Mouse (Mus musculus): ENCODE results near the gene 4833439L19Rik.
A peak's percentile ranks its signal among the peaks of the same experiment; 100 is the strongest.
"Not testable (repeated sequence)": the region's sequence is repeated elsewhere in the genome, so short reads cannot be mapped to it uniquely, and the experiment has no call there.

Gene 4833439L19Rik

GRCm38 (mm10) chr13:54565201-54565581 is at the start of gene 4833439L19Rik:
Gene 4833439L19Rik, minus strand, starts transcription at chr13:54565435.
- peak; percentile 97 for DNase-seq

GRCm38 (mm10) chr13:54613141-54613540 is 47.9 kb upstream of the 4833439L19Rik start:
- DNase-seq: not testable (repeated sequence)

DNA sequence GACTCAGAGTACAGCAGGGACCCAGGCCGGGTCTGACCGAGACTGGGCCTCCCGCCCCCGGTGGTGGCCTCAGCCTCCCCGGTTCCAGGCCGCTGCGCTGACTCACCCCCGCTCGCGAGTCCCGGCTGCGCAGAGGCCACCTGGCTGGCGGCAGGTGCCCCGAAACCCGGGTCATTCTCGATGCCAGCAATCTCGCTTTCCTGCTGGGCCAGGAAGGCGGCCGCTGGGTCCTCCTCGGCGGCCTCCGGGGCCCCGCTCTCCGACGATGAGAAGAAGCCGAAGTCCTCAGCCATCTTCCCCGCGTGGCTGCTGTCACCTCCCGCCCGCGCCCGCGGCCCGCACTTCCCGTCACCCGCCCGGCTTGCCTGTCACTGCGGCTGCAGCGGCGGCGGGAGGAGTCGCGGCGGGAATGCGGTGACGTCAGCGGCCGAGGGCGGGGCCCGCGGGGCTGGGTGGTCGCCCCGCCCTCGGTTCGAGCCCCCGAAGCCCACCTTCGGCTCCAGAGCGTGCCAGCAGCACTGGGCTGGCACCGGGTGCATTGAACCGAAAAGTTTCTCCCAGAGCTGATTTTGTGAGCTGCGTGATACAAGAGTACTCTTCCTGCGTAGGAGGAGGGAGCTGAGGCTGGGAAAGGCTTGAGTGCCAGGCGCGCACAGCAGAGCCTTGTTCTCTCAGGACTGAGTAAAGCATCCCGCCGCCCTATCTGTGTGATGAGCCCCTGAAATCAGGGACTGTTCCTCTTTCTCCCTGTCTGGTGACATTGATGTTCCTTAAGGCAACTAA is 45.9 kb upstream of the 4833439L19Rik start, which contains the start of gene Cltb:
Gene Cltb (minus strand): TSS at position 373 of the 783 bp plus-strand sequence.
- peak; percentile 93 to 94 for DNase-seq

DNA sequence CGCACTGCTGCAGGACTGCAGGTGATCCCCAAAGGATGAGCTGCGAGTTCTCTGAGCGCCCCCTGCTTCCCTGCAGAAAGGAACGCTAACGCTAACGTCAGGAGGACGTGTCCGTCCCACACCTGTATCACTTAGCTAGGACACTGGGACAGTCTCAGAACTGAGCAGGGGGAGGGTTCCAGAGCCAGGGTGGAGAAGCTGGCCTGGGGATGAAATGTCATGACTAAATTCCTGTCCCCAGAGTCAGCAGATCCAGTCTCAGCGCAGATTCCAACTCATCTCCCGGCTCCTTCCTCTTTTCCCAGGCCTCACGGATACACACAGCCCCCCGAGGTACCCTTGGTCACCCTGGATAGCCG is 45.4 kb upstream of the 4833439L19Rik start:
- DNase-seq: no peak

- no peak for DNase-seq
Measured at GRCm38 (mm10) chr13:54609301-54609700, 44.1 kb upstream of the 4833439L19Rik start.

GRCm38 (mm10) chr13:54608666-54609065 is 43.4 kb upstream of the 4833439L19Rik start:
- DNase-seq: no peak

DNA sequence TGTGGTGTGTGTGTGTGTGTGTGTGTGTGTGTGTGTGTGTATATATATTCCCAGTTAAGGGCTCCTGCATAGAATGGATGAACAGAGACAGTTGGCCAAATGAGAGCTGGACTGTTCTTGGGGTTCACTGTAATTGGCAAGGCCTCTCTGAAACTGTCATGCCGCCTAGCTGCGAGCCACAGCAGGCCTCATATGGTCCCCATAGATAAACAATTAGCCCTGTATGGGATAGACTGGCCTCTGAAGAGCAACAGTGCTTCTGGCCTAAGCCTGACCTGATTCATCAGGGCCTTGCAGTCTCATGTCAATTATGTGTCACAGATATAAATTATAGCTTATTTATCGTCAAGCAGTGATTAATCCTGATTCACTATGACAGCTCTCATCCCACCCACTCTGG is 42.8 kb upstream of the 4833439L19Rik start:
- no peak for DNase-seq

DNA sequence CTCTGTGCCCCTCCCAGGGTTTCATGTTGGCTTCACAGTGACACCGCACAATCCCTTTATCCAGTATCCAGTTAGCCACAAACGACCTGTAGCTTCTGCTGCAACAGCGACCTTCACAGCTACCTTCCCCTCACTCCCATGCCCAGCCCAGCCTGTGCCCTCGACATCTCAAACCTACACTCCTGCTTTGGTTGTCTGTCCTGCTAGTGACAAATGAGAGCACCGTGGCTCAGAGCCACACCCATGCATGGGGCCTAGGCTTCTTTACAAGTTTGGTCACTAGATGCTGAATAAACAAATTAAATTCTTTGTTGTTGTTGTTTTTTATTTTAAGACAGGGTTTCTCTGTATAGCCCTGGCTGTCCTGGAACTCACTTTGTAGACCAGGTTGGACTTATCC is 42.0 kb upstream of the 4833439L19Rik start:
- DNase-seq: no peak

DNA sequence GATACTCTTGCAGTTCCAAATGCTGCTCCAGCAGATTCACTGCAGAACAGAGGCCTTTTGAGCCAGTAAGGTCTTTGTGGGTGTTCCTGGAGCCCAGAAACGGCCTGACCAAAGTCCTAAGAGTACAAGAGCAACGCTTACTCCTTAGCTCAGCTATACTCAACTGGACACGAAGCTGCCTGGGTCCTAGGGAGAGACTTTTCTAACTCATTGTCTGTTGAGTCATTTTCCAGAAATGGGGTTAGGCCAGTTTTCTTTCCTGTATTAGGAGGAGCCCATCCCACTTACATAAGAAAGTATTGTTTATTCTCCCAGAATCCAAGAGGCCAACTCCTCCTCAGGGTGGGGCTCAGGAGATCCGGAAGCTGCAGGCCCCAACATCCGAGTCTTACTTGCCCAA is 40.2 kb upstream of the 4833439L19Rik start:
- DNase-seq: no peak

GRCm38 (mm10) chr13:54604221-54604620 is 39.0 kb upstream of the 4833439L19Rik start:
- no peak for DNase-seq

DNA sequence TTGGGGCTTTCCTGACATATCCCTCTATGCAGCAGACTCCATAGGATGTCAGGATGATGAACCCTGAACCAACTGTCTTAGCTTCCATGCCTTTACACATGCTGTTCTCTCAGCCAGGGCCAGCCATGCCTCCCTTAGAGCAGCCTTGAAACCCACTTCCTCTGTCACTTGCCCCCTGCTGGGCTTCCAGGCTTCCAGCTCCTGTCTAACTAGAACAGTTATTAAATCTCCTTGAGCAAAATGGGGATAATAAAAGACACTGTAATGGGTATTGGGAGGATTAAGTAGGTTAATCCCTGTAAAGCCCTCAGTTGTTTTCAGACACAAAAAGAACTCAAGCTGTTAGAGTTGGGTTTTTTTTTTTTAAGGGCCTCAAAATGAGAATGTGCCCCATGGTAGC is 38.3 kb upstream of the 4833439L19Rik start:
- no peak for DNase-seq

GRCm38 (mm10) chr13:54602639-54603111 is 37.4 kb upstream of the 4833439L19Rik start:
- DNase-seq: no peak

DNA sequence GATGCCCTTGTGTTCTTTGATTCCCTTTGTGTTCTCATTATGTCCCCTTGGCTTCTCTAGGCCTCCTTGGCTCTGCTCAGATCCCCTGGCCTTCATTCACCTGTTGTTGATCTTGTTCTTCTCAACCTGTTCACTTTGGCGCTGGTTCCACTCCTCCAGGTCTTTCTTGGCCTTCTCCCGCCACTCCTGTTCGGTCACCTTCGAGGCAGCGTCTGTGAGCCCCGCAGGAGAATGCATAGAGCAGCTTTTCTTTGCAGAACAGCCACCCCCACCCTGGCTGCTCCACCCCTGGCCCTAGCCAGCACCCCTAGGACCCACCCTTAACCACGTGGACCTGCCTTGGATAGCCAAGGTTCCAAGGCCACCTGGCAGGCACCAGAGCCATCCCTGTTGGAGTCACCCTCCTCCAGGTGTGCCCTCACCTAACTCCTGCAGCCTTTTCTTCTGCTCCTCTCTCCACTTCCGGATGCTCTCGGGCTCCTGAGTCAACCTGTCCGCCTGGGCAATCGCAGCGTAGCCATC is 33.4 kb upstream of the 4833439L19Rik start:
- no peak for DNase-seq

DNA sequence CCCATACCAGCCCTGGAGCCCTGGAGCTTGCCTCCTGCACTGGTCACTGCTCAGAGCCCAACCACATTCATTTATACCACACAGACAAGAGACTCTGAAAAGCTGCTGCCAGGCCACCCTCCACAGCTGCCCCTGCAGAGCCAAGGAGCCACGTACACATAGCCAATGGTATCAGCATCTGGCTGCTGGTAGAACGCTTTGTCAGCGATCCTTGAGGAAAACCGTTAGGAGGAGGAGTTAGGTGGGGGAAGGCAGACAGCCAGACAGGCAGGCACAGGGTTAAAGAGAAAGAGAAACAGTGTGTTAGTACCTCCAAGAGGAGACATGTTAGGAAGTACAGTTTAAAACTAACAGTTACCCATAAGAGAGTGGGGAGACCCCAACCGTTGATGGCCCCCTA is 31.6 kb upstream of the 4833439L19Rik start:
- no peak for DNase-seq

DNA sequence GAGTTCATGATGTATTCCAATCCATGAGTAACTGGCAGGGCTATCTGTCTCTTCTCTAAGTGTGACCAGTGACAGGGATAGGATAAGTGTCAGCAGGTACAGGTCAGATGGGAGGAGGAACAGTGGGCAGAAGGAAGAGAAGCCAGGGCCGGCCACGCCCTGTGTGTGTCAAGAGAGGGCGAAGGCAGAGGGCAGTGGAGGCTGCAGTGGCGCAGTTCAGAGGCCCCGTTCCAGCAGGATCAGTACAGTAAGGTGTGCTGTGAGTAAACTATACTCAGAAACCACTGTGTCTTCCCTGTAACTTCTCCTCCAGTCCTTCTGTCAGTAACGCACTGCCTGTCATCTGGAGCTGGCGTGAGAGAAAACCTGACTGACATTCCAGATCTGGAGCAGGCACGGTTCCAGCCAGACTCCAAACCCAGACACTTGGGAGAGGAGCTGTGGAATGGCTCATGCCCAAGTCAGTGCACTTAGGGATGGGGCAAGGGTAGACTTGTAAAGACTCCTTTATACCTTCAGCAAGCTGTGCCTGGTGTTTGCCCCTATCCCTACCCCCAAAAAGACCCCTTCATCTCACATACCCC is 31.0 kb upstream of the 4833439L19Rik start:
- no peak for DNase-seq

- DNase-seq: no peak
Measured at GRCm38 (mm10) chr13:54593617-54594016, 28.4 kb upstream of the 4833439L19Rik start.

GRCm38 (mm10) chr13:54591776-54592356 is 26.6 kb upstream of the 4833439L19Rik start:
- no peak for DNase-seq

- DNase-seq: peak; percentile 97 to 98
Measured at GRCm38 (mm10) chr13:54589996-54590951, 25.0 kb upstream of the 4833439L19Rik start, which contains the start of the genes Nop16 and Higd2a. Gene Nop16, minus strand, starts transcription at chr13:54590090. Gene Higd2a, plus strand, starts transcription at chr13:54590207.

GRCm38 (mm10) chr13:54589414-54589995 is 24.3 kb upstream of the 4833439L19Rik start:
- DNase-seq: no peak

DNA sequence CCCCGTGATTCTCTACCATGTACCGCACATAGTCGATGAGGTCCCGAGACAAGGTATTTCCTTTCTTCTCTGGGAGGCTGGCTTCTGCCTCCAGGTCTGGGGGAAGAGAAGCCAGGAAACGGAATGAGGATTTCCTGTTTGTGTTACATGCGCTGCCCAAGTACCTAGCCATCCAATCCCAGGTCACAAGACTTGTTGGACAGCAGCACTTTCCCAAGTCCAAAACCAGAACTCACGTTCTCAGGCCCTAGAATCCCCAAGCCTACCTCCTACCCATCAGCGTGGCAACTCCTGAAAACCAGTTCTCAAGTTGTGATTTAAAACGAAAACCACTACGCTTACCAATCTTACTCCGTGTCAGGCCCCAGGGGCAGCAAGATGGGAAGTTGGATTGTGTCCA is 20.6 kb upstream of the 4833439L19Rik start:
- no peak for DNase-seq

GRCm38 (mm10) chr13:54582860-54583259 is 17.6 kb upstream of the 4833439L19Rik start:
- no peak for DNase-seq

- no peak for DNase-seq
Measured at GRCm38 (mm10) chr13:54582126-54582525, 16.9 kb upstream of the 4833439L19Rik start.
